Mouse (Mus musculus) midbrain, postnatal 0 days (tissue): ENCODE data around the gene Frmd4b. TPM values are rescaled to one million over a fixed set of nuclear protein-coding genes. Genes with fewer than 3 reads are reported as not detected.

Experiments
- ATAC-seq: fragments of 200-750 bp; cut with Nextera tagmentation; 2 replicates; pipeline ENCODE4 v1.8.0; 2017; ENCODE audit warnings: moderate number of reproducible peaks, mild to moderate bottlenecking, moderate TSS enrichment, moderate library complexity; ENCODE audit not compliant: low FRiP score
- DNase-seq: peaks from one replicate; pipeline ENCODE4 v3.0.0-alpha.2; 2015; ENCODE audit warnings: low spot score
- H3K27ac ChIP-seq: fragments of 300-500 bp; sonication (generic); 2 replicates; pipeline ENCODE4 v1.5.1; 2014; ENCODE audit warnings: low read depth, mild to moderate bottlenecking, low read length, mixed read lengths
- H3K27me3 ChIP-seq: fragments of 300-500 bp; sonication (generic); 2 replicates; pipeline ENCODE4 v1.6.1; 2014; ENCODE audit warnings: low read length, control low read depth, mixed read lengths; ENCODE audit not compliant: insufficient read depth
- H3K36me3 ChIP-seq: fragments of 300-500 bp; sonication (generic); 2 replicates; pipeline ENCODE4 v1.6.1; 2014; ENCODE audit warnings: low read length, control low read depth, mixed read lengths; ENCODE audit not compliant: insufficient read depth
- H3K4me1 ChIP-seq: fragments of 300-500 bp; sonication (generic); 2 replicates; pipeline ENCODE4 v1.6.1; 2014; ENCODE audit warnings: mild to moderate bottlenecking, control low read depth, antibody characterized with exemption, low read length, mixed read lengths; ENCODE audit not compliant: insufficient read depth
- H3K4me2 ChIP-seq: fragments of 300-500 bp; sonication (generic); 2 replicates; pipeline ENCODE4 v1.6.1; 2014; ENCODE audit warnings: low read depth, mild to moderate bottlenecking, low read length, mixed read lengths; ENCODE audit not compliant: poor library complexity, severe bottlenecking
- H3K4me3 ChIP-seq: fragments of 300-500 bp; sonication (generic); 2 replicates; pipeline ENCODE4 v1.5.1; 2014; ENCODE audit warnings: low read depth, mild to moderate bottlenecking, low read length, moderate library complexity
- H3K9ac ChIP-seq: fragments of 300-500 bp; sonication (generic); replicated peaks from 2 replicates; pipeline ENCODE4 v1.6.1; 2014; ENCODE audit warnings: mild to moderate bottlenecking, low read length, moderate library complexity, mixed read lengths; ENCODE audit not compliant: poor library complexity, severe bottlenecking
- H3K9me3 ChIP-seq: fragments of 300-500 bp; sonication (generic); 2 replicates; pipeline ENCODE4 v1.6.1; 2016; ENCODE audit warnings: low read length, control low read depth
- CTCF ChIP-seq: IDR thresholded peaks from 2 replicates; pipeline ENCODE4 v1.5.1; 2016; ENCODE audit warnings: antibody characterized with exemption, mild to moderate bottlenecking
- WGBS: fragments of 180-500 bp; shearing (Covaris S2); extraction: QIAGEN DNeasy Blood & Tissue Kit; methylation state at CpG from one replicate; pipeline ENCODE4 v1.1.7; 2014; 5-methylcytosine and 5-hydroxymethylcytosine counted together
- polyA plus RNA-seq: library from polyadenylated mRNA; unstranded; fragments of >200 nt; fragmentation: Nextera tagmentation; extraction: Ambion mirVana; gene quantifications from 2 replicates; pipeline ENCODE4 v1.2.1, GENCODE M21; 2015
- total RNA-seq: library from RNA; depleted of rRNA; stranded (reverse); fragments of >200 nt; gene quantifications from 2 replicates; pipeline ENCODE4 v1.2.3, GENCODE M21; 2014

The Frmd4b gene
- total and polyA plus RNA-seq, 2 experiments from 2014 or later = 7.9 to 20.7 TPM

- Histone ChIP-seq H3K27ac (no peak overlapping the region), H3K4me3 (no peak overlapping the region), H3K4me1 (no peaks in the 10 kb centered on the region), H3K27me3 (no peaks in the 10 kb centered on the region), H3K9me3 (no peaks in the 10 kb centered on the region), H3K4me2 (no peak overlapping the region), H3K36me3 (peaks cover 15% of the 10 kb centered on the region), H3K9ac (no peak overlapping the region)
- ATAC-seq = no peak
- TF ChIP-seq CTCF = no peak
- no peak for DNase-seq
- 88% methylated on average over 12 of the region's 12 CpGs for WGBS
These were observed 323.4 kb downstream of the Frmd4b start for GRCm38 (mm10) chr6:97293667-97294569.

DNA sequence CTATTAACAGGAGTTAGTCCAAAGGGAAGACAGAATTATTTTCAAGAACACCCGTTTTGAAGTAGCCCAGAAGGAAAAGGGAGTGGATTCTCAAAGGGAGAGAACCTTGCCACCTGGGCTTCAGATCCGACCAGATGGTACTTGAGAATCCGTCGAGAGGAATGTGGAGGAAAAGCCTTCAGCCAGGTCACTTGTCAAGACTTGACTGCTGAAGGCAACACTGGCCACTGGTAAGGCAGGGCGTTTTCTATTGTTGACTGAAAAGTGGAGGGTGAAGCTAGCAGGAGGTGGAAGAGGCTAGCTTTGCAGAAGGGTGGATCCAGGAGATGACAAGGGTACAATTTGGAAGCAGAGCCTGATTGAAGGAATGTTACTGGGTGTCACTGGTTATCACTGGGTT, 324.4 kb downstream of the Frmd4b start:
- WGBS = 81% methylated on average over 5 of the region's 5 CpGs
- TF ChIP-seq CTCF = no peak
- Histone ChIP-seq H3K27ac (no peak overlapping the region), H3K9me3 (no peaks in the 10 kb centered on the region), H3K27me3 (no peaks in the 10 kb centered on the region), H3K9ac (no peak overlapping the region), H3K4me2 (no peak overlapping the region), H3K4me3 (no peak overlapping the region), H3K4me1 (no peaks in the 10 kb centered on the region), H3K36me3 (peaks cover 16% of the 10 kb centered on the region)
- ATAC-seq = no peak
- DNase-seq = no peak

DNA sequence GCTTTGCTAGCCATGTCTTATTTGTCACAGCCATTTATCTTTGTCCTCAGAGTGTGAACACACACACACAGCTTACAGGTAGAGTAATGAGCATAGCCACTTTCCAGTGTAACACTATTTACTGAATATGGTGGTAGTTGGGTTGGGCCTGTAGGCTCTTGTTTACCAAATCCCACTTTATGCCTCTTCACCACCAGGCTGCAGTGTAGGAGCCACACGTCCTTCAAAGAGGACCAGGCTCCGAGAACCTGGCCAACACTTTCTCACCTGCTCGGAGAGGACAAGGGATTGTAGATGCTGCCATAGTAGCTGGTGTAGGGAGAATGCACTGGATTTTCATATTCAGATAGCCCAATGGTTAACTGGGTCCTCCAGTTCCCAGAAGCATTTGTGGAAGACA, 325.2 kb downstream of the Frmd4b start:
- Histone ChIP-seq H3K36me3 (peaks cover 17% of the 10 kb centered on the region), H3K9ac (no peak overlapping the region), H3K27ac (no peak overlapping the region), H3K4me3 (no peak overlapping the region), H3K9me3 (no peaks in the 10 kb centered on the region), H3K4me2 (no peak overlapping the region), H3K4me1 (no peaks in the 10 kb centered on the region), H3K27me3 (no peaks in the 10 kb centered on the region)
- TF ChIP-seq CTCF = no peak
- 98% methylated on average over 3 of the region's 3 CpGs for WGBS
- DNase-seq = no peak
- ATAC-seq = no peak

DNA sequence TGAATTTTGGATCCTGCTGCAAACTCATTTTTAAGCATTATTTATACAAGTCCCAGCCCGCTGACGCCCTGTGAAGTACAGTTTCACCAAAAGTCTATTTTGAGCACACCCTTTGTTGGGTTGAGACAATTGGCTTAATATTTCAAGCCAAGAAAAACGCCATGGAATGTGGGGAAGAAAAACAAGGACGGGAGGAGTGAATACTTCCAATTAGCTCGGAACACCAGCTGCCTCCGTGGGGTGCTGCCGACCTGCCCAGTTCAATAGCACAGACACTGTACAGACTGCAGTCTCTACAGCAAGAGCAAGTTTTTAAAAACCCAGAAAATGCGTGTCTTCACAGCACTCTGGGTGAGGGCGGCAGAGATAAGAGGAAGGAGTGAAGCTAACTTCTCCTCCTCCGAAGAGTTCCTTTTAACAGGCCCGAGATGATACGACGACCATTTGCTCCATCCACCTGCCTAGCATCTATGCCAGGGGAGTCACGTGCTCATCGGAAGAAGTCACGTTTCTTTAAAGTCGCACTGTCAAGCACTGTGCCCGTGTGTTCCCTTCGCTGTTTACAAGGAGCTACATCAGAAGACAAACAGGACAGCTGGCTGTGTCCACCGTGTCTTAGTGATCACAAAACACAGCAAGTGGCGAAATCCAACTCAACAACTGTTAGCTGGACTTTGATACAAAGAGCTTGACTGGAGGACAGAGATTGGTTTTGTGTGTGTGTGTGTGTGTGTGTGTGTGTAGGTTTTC, 326.0 kb downstream of the Frmd4b start:
- 61% methylated on average over 21 of the region's 21 CpGs for WGBS

DNA sequence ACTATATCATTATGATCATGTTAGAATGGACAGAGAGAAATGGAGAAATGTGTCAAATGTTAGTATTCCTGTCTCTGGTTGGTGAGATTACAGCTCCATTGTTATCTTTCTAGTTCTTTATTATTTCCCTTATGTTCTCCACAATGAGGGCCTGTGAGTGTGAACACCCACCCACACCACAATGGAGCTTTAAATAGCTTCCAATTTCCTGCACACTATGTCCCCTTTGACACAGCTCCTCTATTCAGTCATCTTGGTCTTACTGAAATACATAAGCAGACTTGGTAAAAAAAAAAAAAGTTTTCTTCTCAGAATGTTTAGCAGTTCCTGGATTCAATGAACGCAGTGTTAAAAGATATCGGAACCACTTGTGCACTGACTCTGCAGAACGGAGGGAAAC, 326.7 kb downstream of the Frmd4b start:
- Histone ChIP-seq H3K4me2 (no peak overlapping the region), H3K4me1 (no peaks in the 10 kb centered on the region), H3K9me3 (no peaks in the 10 kb centered on the region), H3K4me3 (no peak overlapping the region), H3K27ac (no peak overlapping the region), H3K36me3 (peaks cover 15% of the 10 kb centered on the region), H3K27me3 (no peaks in the 10 kb centered on the region), H3K9ac (no peak overlapping the region)
- DNase-seq (no peak), ATAC-seq (no peak)
- WGBS = 69% methylated on average over 3 of the region's 3 CpGs
- TF ChIP-seq CTCF = no peak

More for the DNA sequence above, 326.0 kb downstream of the Frmd4b start:
- peaks cover 17% of the 10 kb centered on the region for H3K36me3 ChIP-seq
- no peak for TF ChIP-seq CTCF
- no peak overlapping the region for H3K27ac ChIP-seq
- no peak overlapping the region for H3K9ac ChIP-seq
- ATAC-seq (no peak), DNase-seq (no peak)
- no peak overlapping the region for H3K4me2 ChIP-seq
- no peaks in the 10 kb centered on the region for H3K4me1 ChIP-seq
- no peaks in the 10 kb centered on the region for H3K27me3 ChIP-seq
- H3K4me3 ChIP-seq = no peak overlapping the region
- no peaks in the 10 kb centered on the region for H3K9me3 ChIP-seq

- no peaks in the 10 kb centered on the region for H3K27me3 ChIP-seq
- H3K9ac ChIP-seq = no peak overlapping the region
- H3K27ac ChIP-seq = no peak overlapping the region
- no peak overlapping the region for H3K4me3 ChIP-seq
- no peak overlapping the region for H3K4me2 ChIP-seq
- no peak for DNase-seq
- TF ChIP-seq CTCF = no peak
- H3K36me3 ChIP-seq = peaks cover 9% of the 10 kb centered on the region; the same call in 1 of the 2 replicates
- no peak for ATAC-seq
- WGBS = 91% methylated on average over 4 of the region's 4 CpGs
- H3K9me3 ChIP-seq = no peaks in the 10 kb centered on the region
- H3K4me1 ChIP-seq = no peaks in the 10 kb centered on the region
These were observed 327.5 kb downstream of the Frmd4b start for GRCm38 (mm10) chr6:97289838-97290237.
